Mouse (Mus musculus) hindbrain, embryonic 16.5 days (tissue): ENCODE data around the gene Max. TPM values are rescaled to one million over a fixed set of nuclear protein-coding genes. Genes with fewer than 3 reads are reported as not detected.

Experiments
- ATAC-seq: fragments of 200-750 bp; cut with Nextera tagmentation; 2 replicates; pipeline ENCODE4 v1.8.0; 2017; ENCODE audit warnings: moderate TSS enrichment, moderate library complexity
- H3K27ac ChIP-seq: fragments of 300-500 bp; sonication (generic); 2 replicates; pipeline ENCODE4 v1.5.1; 2014; ENCODE audit warnings: low read depth, mild to moderate bottlenecking, control low read depth, low read length, moderate library complexity
- H3K27me3 ChIP-seq: fragments of 300-500 bp; sonication (generic); replicated peaks from 2 replicates; pipeline ENCODE4 v1.6.1; 2014; ENCODE audit warnings: low read length; ENCODE audit not compliant: control insufficient read depth, insufficient read depth
- H3K36me3 ChIP-seq: fragments of 300-500 bp; sonication (generic); 2 replicates; pipeline ENCODE4 v1.6.1; 2014; ENCODE audit warnings: mild to moderate bottlenecking, low read length, moderate library complexity, mixed read lengths; ENCODE audit not compliant: control insufficient read depth, insufficient read depth
- H3K4me1 ChIP-seq: fragments of 300-500 bp; sonication (generic); 2 replicates; pipeline ENCODE4 v1.6.1; 2014; ENCODE audit warnings: low read depth, low read length; ENCODE audit not compliant: control insufficient read depth, insufficient read depth
- H3K4me2 ChIP-seq: fragments of 300-500 bp; sonication (generic); 2 replicates; pipeline ENCODE4 v1.6.1; 2014; ENCODE audit warnings: mild to moderate bottlenecking, low read length, control low read depth, moderate library complexity
- H3K4me3 ChIP-seq: fragments of 300-500 bp; sonication (generic); 2 replicates; pipeline ENCODE4 v1.5.1; 2014; ENCODE audit warnings: mild to moderate bottlenecking, low read length, control low read depth, moderate library complexity
- H3K9ac ChIP-seq: fragments of 300-500 bp; sonication (generic); 2 replicates; pipeline ENCODE4 v1.6.1; 2014; ENCODE audit warnings: low read depth, mild to moderate bottlenecking, control low read depth, low read length, moderate library complexity
- H3K9me3 ChIP-seq: fragments of 300-500 bp; sonication (generic); 2 replicates; pipeline ENCODE4 v1.6.1; 2014; ENCODE audit warnings: mild to moderate bottlenecking, low read length, moderate library complexity; ENCODE audit not compliant: control insufficient read depth
- WGBS: fragments of 180-500 bp; shearing (Covaris S2); extraction: QIAGEN DNeasy Blood & Tissue Kit; methylation state at CpG from one replicate; pipeline ENCODE4 v1.1.7; 2014; 5-methylcytosine and 5-hydroxymethylcytosine counted together
- polyA plus RNA-seq: library from polyadenylated mRNA; unstranded; fragments of >200 nt; fragmentation: Nextera tagmentation; extraction: Ambion mirVana; gene quantifications from 2 replicates; pipeline ENCODE4 v1.2.1, GENCODE M21; 2015

Max gene
- polyA plus RNA-seq, 1 experiment from 2014 or later = 17.0 TPM

DNA sequence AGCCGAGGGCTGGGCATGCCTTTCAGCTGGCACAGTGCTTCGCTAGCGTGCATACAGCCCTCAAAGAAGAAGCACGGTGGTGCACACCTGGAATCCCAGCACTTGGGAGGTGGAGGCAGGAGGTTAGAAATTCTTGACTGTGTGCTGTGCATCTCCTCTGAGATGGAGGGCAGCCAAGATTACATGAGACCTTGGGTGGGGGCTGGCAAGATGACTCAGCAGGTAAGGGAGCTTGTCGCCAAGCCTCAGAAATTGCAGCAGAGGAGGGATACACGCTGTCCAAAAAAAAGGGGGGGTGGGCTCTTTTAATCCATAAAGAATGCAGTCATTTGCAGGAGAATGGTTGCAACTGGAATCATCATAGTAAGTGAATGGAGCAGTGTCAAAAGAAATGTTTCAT is 43.9 kb downstream of the Max start:
- no peak overlapping the region for H3K4me3 ChIP-seq
- no peaks in the 10 kb centered on the region for H3K4me1 ChIP-seq
- WGBS = 77% methylated on average over 6 of the region's 6 CpGs
- no peak overlapping the region for H3K9ac ChIP-seq
- H3K9me3 ChIP-seq = no peaks in the 10 kb centered on the region
- no peak for ATAC-seq
- no peak overlapping the region for H3K4me2 ChIP-seq
- H3K36me3 ChIP-seq = peaks cover 10% of the 10 kb centered on the region
- no peak overlapping the region for H3K27ac ChIP-seq
- no peaks in the 10 kb centered on the region for H3K27me3 ChIP-seq

DNA sequence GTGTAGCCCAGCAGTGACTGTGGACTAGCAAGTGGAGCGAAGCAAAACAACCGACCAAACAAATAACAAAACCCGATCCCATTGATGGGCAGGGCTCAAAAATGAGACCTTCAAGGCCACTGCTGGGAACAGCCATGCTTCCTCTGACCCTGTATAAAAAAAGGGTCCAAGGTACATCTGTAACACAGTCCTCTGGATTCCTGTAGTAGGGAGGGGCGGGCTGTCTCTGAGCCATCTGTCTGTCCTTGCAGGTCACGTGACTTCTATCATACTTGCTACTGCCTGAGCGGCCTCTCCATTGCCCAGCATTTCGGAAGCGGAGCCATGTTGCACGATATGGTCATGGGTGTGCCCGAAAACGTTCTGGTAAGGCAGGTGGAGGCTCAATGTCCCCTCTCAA is 45.8 kb downstream of the Max start:
- Histone ChIP-seq H3K36me3 (peaks cover 10% of the 10 kb centered on the region), H3K9ac (no peak overlapping the region), H3K9me3 (no peaks in the 10 kb centered on the region), H3K4me1 (peaks cover 2% of the 10 kb centered on the region; the same call in 1 of the 2 replicates), H3K4me3 (no peak overlapping the region), H3K27me3 (no peaks in the 10 kb centered on the region), H3K4me2 (no peak overlapping the region), H3K27ac (no peak overlapping the region)
- 93% methylated on average over 11 of the region's 11 CpGs for WGBS
- no peak for ATAC-seq

DNA sequence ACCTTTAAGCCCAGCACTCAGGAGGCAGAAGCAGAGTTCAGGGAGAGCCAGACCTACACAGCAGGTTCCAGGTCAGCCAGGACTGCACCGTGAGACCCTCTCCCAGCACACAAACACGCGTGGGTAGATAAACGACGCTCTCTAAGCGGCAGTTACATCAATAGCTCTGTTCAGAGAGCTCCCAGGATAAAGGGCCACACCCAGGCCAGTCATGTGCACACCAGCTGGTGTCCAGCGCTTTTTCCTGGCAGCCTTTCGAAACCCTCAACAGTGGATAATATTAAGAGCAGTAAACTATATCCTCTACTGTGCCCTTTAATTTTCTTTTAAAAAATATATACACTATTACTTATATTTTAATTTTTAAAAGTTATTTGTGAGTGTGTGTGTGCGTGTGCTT is 49.8 kb downstream of the Max start:
- 71% methylated on average over 9 of the region's 9 CpGs for WGBS
- H3K4me3 ChIP-seq = no peak overlapping the region

DNA sequence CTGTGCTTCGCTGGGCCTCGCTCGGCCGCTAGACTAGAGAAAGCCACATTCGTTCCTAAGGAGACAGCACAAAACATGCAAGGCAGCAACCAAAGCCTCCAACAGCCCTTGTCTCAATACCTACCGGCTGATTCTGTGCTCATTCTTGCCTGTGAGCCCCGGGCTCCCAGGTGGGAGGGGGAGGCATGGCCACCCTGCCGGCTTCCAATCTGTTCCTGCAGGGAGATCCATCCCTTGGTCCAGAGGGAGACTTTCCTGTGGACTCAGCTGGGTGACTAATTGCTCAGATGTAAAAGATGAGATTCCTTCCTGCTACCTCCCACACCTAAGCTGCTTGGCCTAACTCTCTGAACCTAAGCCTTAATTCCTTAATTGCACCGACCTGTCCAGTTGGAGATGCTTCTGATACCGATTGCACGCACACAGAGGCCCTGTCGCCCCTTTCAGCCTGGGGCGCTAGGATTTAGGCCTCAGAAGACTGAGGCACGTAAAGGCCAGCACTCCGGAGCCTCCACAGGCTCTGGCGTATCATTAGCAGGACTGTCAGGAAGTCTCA is 50.8 kb downstream of the Max start:
- Histone ChIP-seq H3K27ac (no peak overlapping the region), H3K9ac (peak overlapping the region; percentile 17; the same call in 1 of the 2 replicates), H3K9me3 (no peaks in the 10 kb centered on the region), H3K4me1 (peaks cover 5% of the 10 kb centered on the region; the same call in 1 of the 2 replicates), H3K36me3 (peaks cover 6% of the 10 kb centered on the region), H3K4me2 (no peak overlapping the region), H3K27me3 (no peaks in the 10 kb centered on the region), H3K4me3 (no peak overlapping the region)
- WGBS = 56% methylated on average over 16 of the region's 16 CpGs
- ATAC-seq = no peak

More for the DNA sequence above, 49.8 kb downstream of the Max start:
- H3K9me3 ChIP-seq = no peaks in the 10 kb centered on the region
- ATAC-seq = no peak
- H3K9ac ChIP-seq = no peak overlapping the region
- peaks cover 5% of the 10 kb centered on the region; the same call in 1 of the 2 replicates for H3K4me1 ChIP-seq
- H3K4me2 ChIP-seq = no peak overlapping the region
- H3K27ac ChIP-seq = no peak overlapping the region
- H3K27me3 ChIP-seq = no peaks in the 10 kb centered on the region
- peaks cover 5% of the 10 kb centered on the region for H3K36me3 ChIP-seq

DNA sequence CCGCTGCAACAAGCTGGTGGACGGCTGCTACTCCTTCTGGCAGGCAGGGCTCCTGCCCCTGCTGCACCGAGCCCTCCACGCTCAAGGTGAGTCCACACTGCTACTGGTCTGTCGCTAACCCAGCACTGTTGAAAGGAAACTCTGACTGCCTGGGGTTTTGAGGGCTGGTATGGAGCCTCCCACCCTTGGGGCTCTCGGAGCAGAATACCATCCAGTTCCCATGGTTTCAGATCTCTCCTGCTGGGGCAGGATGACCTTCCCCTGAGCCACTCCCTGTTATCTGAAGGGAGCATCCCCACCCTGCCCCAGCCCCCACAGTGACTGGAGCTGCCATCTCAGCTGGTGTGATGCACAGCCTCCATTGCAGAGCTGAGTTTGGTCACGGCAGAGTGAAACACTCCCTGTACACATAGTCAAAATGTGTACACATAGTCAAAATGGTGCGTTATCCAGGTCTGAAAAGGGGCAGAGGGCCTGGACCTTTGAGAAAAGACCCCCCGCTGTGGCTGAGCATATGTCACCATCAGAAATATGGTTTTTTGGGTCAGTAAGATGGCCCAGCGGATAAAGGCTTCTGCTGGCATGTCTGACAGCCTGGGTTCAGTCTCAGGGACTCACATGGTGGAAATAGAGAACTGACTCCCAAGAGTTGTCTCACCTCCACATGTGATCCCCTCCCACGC is 51.6 kb downstream of the Max start:
- Histone ChIP-seq H3K27me3 (no peaks in the 10 kb centered on the region), H3K9ac (no peak overlapping the region), H3K4me3 (no peak overlapping the region), H3K9me3 (no peaks in the 10 kb centered on the region), H3K4me2 (no peak overlapping the region), H3K4me1 (peaks cover 5% of the 10 kb centered on the region; the same call in 1 of the 2 replicates), H3K27ac (no peak overlapping the region), H3K36me3 (0 out of 2 replicates have a peak, but pooled peaks cover 3% of the 10 kb centered on the region)
- 0 out of 2 replicates have a peak, but pooled peaks have one; percentile 38 for ATAC-seq
- 62% methylated on average over 11 of the region's 11 CpGs for WGBS

GRCm38 (mm10) chr12:76909218-76909617 is 52.8 kb downstream of the Max start:
- Histone ChIP-seq H3K27ac (no peak overlapping the region), H3K36me3 (0 out of 2 replicates have a peak, but pooled peaks cover 3% of the 10 kb centered on the region), H3K9ac (no peak overlapping the region), H3K4me2 (no peak overlapping the region), H3K4me3 (no peak overlapping the region), H3K9me3 (no peaks in the 10 kb centered on the region), H3K27me3 (no peaks in the 10 kb centered on the region), H3K4me1 (peaks cover 5% of the 10 kb centered on the region; the same call in 1 of the 2 replicates)
- 86% methylated on average over 5 of the region's 5 CpGs for WGBS
- no peak for ATAC-seq

GRCm38 (mm10) chr12:76906278-76906677 is 55.7 kb downstream of the Max start:
- H3K9me3 ChIP-seq = no peaks in the 10 kb centered on the region; the same call in 1 of the 2 replicates
- H3K4me2 ChIP-seq = no peak overlapping the region
- H3K4me1 ChIP-seq = peaks cover 5% of the 10 kb centered on the region; the same call in 1 of the 2 replicates
- H3K9ac ChIP-seq = no peak overlapping the region
- H3K4me3 ChIP-seq = no peak overlapping the region
- 93% methylated on average over 1 of the region's 1 CpGs for WGBS
- no peak overlapping the region for H3K27ac ChIP-seq
- no peaks in the 10 kb centered on the region for H3K27me3 ChIP-seq
- 0 out of 2 replicates have a peak, but pooled peaks cover 3% of the 10 kb centered on the region for H3K36me3 ChIP-seq
- ATAC-seq = no peak

GRCm38 (mm10) chr12:76901508-76902294 is 60.3 kb downstream of the Max start:
- no peak overlapping the region for H3K9ac ChIP-seq

More at GRCm38 (mm10) chr12:76901508-76902294, 60.3 kb downstream of the Max start:
- Histone ChIP-seq H3K4me1 (no peaks in the 10 kb centered on the region), H3K36me3 (peaks cover under 1% of the 10 kb centered on the region; the same call in 1 of the 2 replicates), H3K9me3 (no peaks in the 10 kb centered on the region; the same call in 1 of the 2 replicates), H3K27me3 (no peaks in the 10 kb centered on the region), H3K27ac (no peak overlapping the region), H3K4me3 (no peak overlapping the region), H3K4me2 (no peak overlapping the region)
- WGBS = 81% methylated on average over 3 of the region's 3 CpGs
- no peak for ATAC-seq
